Mouse (Mus musculus): ENCODE results near the gene Olfr796.

The Olfr796 gene

DNA sequence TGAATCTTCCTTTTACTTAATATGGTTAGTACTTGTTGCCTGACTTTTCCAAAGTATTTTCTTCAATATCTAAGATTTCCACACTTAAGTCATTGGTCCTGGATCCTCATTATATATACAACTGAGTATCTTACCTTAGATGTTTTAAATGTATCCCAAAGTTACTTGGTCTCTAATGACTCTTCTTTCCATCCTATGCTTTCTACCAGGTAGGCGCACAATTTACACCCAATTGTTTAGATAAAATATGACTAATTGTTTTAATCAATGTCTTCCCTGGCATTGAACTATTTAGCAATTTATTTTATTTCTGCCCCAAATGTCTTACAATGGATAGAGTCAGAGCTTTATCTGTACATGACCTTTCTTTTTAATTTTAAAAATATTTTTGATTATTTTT lies at the start of gene Olfr796:
TSS of gene Olfr796 (minus strand) at position 101 of the 400 bp plus-strand sequence.
- no peak for DNase-seq (ENCODE audit: low spot score in 2 of 2)

DNA sequence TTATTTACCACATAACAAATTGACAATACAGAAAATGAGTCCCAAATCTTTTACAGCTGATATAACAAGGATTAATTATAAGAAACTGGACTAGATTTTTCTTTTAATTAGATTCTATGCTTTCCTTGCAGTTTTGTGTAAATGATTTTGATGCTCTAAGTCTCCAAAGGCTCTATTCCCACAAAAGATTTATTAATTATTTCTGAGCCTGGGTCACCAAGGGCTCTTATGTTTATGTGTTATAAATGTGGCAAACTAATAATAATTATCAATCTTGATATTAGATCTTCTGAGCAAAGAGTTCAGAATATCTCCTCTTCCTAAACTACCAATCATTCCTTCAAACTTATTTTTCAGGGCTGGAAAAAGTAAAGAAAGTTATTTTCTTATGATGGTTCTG lies 45.0 kb upstream of the Olfr796 start, which contains the start of gene Olfr800:
TSS of gene Olfr800 (plus strand) at position 301 of the 400 bp plus-strand sequence.
- no peak for DNase-seq (ENCODE audit: low spot score in 2 of 2)

DNA sequence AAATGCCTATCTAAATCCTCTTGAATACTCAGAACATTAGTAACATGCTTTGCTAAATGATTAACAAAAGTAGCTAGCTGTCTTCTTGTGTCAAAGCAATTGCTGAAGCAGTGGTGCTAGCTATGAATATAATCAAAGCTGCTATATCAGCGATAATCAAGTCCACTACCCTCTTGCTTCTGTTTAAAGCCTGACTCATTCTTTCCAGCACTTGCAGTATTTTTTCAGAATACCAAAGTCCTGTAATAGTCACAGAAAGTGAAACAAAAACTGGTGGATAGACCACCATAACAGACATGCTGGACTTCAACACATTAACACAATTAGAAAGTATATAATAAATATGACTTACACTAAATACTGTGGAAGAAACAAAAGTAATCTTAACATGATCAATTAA lies 39.4 kb upstream of the Olfr796 start:
- DNase-seq (ENCODE audit: low spot score in 2 of 2), result no peak

DNA sequence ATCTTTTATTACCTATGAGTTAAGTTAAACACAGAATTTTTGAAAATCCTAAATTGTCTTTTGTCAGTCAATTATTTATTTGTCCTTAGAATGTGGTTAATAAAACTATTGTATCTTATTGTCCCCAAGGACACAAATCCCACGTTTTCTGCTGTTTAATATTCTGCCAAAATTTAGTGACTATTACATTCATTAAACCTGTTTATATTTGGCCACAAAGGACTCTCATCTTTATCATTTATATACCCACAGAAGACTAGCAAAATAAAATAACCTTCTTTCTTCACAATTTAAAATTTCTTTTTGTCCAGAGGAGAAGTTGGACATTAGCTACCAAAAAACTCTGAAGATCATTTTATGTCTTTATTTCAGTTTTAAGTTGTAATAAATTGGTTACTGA lies 24.8 kb upstream of the Olfr796 start, which contains the start of gene Olfr799:
TSS of gene Olfr799 (plus strand) at position 301 of the 400 bp plus-strand sequence.
- DNase-seq (ENCODE audit: low spot score in 2 of 2), result no peak

DNA sequence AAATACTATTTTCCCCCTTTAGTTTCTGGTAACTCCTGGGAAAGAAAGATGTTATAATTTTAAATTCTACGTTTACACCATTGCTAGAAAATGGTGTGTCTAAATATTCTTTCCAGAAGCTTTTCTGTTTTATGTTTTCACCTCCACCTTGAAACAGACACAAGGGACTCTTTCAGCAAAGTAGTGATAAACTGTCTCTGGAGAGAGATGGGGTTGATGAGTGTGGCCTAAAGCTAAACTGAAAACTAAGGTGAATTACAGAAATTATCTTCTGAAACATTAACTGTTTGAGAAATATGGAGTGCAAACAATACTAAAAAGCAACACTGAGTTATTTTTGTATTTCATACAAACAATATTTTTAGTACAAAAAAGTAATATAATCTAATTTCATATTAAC lies 15.5 kb upstream of the Olfr796 start, which contains the start of gene Olfr798:
TSS of gene Olfr798 (minus strand) at position 101 of the 400 bp plus-strand sequence.
- no peak for DNase-seq (ENCODE audit: low spot score in 2 of 2)

DNA sequence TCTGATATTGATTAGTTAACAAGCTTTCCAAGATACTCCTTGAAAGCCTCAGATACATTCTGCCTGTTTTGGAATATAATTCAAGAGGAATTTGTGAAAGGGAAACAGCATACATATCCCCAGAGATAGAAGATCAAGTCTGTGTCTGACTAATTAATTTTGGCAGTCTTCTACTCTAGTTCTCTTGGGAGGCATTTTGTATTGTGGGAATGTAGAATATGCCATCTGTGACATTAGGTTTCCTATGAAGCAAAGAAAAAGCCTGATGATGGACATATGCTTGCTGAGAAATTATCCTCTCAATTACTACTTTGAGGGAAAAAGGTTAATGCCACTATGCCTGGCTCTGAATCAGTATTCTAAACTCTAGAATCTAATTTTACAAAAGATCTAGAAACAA lies 10.9 kb upstream of the Olfr796 start:
- no peak for DNase-seq (ENCODE audit: low spot score in 2 of 2)

DNA sequence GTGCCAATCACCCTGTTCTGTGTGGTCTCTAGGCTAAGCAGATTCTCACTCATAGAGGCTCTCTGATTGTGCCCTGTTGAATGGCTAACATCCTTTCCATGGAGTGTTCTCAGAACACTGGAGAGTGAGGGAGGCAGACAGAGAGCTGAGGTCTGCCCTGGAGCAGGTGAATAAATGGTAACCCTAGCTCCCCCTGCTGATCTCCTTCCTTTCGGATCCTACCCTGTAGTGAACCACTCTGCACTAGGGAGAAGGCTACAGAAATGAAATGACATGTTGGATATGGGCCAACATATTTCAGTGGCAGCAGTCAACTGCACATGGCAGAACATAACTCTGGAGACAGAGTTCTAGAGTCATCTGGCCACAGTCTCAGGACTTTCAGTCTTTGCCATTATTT lies 9.4 kb upstream of the Olfr796 start:
- no peak for DNase-seq (ENCODE audit: low spot score in 2 of 2)

DNA sequence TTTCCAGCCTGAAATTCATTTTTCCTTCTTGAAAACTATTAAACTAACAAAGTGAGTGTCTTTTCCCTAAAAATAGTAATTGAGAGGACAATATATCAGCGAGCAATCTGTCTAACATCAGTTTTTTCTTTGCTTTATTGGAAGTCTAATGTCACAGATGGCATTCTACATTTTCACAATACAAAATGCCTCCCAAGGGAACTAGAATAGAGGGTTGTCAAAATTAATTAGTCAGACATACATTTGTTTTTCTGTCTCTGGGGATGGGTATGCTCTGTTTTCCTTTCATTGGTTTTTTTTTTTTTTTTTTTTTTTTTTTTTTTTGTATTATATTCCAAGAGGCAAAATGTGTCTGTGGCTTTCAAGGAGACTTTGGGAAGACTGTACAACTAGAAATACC lies 35.3 kb downstream of the Olfr796 start:
- no peak for DNase-seq (ENCODE audit: low spot score in 2 of 2)

DNA sequence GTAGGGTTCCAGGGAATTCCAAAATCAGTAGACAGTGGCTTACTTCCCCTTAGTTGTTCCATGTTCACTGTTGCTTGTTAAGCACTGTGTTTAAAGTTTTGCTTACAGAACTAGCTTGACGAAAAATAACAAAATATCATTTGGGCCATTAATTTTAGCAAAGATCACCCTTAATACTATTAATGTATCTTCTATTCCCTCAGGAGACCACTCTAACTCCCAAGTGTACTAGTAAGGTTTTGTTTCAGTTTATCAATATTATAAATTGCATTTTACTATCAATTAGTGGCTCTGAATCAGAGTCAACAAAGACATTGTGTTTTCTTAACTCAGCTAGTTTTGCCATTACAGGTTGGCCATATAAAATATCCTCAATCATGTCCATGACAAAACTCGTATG lies 45.0 kb downstream of the Olfr796 start, which contains the start of gene Olfr794:
TSS of gene Olfr794 (plus strand) at position 301 of the 400 bp plus-strand sequence.
- DNase-seq (ENCODE audit: low spot score in 2 of 2), result no peak
